Mouse (Mus musculus) kidney, adult 2 months (tissue): ENCODE data around the gene Zdhhc14.

Experiments
- CTCF ChIP-seq: fragments of 200-500 bp; conservative IDR thresholded peaks from 2 replicates; pipeline ENCODE4 v1.5.1; 2011; ENCODE audit warnings: low read depth, mild to moderate bottlenecking, control low read depth, low read length, moderate library complexity, mixed read lengths; ENCODE audit not compliant: insufficient read depth, insufficient read length
- POLR2A ChIP-seq: fragments of 200-500 bp; IDR thresholded peaks from one replicate; pipeline ENCODE4 v1.6.1; 2011; ENCODE audit warnings: low read depth, low read length, control low read depth

- TF ChIP-seq POLR2A (no peak), CTCF (no peak)
These were observed 218.2 kb downstream of the Zdhhc14 start for GRCm38 (mm10) chr17:5710320-5711104.
